Mouse (Mus musculus): ENCODE results near the gene Mrps10.
"Not testable (repeated sequence)": the region's sequence is repeated elsewhere in the genome, so short reads cannot be mapped to it uniquely, and the experiment has no call there.

Gene Mrps10

GRCm38 (mm10) chr17:47368401-47369086 is at the start of gene Mrps10:
Mrps10 (plus strand) TSS chr17:47368887.
- in situ Hi-C loops (cut with MboI; ENCODE audit: low sequenced_read_pairs), result no loop called here

DNA sequence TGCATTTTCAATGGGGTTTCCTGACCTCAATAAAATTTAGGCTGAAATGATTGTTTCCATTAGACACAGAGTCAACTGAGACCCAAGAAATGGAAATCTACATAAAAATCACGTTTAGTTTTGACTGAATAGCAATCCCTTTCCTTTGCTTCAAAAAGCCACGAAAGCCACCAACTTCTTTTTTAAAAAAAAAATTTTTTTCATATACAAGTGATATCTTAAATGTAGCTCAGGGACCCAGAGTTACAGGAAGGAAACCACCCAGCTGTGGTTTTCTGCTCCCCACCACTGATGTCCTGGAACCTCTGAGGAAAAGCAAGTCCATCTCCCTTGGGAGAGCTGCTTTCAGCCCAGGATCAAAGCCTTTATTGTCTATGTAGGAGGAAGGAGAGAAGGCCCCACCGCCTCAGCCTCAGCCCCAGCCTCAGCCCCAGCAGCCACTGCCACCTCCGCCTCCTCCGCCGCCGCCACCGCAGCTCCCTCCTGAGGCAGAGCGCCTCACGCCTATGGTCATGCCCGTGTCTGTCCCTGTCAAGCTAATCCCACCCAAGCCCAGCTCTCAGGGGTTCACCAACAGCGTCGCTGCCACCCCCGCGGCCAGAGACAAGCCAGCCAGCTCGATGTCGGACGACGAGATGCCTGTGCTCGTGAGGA is 49.6 kb upstream of the Mrps10 start:
- in situ Hi-C loops (cut with MboI; ENCODE audit: low sequenced_read_pairs), result no loop called here

- in situ Hi-C loops (cut with MboI; ENCODE audit: low sequenced_read_pairs), result no loop called here
Measured at GRCm38 (mm10) chr17:47319761-47320160, 48.9 kb upstream of the Mrps10 start.

DNA sequence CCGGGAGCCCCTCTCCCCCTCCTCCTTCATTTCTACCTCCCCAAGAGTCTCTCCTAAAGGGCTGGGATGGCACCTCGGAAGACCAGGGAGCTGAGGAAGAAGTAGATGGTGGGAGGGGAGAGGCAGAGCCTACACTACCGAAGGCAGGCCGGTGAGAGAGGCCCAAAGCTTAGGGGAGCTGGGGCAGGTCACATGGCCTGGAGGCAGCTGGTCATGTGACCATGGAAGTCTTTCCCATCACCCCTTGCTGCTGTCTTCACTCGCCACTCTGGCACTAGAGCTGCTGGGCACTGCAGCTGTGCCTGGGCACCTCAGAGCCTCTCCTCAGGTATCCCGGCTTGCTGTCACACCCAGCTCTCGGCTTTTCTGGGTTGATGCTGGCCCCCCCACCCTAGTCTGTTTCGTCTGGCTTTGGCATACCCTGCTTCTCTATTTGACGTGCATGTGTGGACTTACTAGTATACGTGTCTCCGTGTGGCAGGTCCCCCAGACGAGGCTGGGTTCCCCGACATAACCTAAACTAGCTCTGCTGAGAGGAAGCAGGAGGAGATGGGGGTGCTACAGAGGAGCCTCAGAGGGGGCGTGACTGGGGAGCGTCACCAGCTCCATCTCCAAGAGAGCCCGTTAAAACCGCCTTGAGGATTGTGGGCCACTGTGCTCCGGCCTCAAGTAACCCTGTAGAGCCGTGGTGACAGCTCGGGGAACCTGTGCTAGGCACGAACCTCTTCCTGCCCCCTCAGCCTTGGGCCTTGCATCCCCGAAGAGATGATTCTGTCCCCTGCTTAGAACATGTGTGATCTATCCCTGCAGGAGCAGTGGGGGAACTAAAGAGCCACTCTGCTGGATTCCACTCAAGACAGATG is 46.3 kb upstream of the Mrps10 start:
- in situ Hi-C loops (cut with MboI; ENCODE audit: low sequenced_read_pairs), result no loop called here

GRCm38 (mm10) chr17:47322991-47323295 is 45.7 kb upstream of the Mrps10 start:
- in situ Hi-C loops (cut with MboI; ENCODE audit: low sequenced_read_pairs), result no loop called here

GRCm38 (mm10) chr17:47327559-47327958 is 41.1 kb upstream of the Mrps10 start:
- in situ Hi-C loops (cut with MboI; ENCODE audit: low sequenced_read_pairs), result no loop called here

DNA sequence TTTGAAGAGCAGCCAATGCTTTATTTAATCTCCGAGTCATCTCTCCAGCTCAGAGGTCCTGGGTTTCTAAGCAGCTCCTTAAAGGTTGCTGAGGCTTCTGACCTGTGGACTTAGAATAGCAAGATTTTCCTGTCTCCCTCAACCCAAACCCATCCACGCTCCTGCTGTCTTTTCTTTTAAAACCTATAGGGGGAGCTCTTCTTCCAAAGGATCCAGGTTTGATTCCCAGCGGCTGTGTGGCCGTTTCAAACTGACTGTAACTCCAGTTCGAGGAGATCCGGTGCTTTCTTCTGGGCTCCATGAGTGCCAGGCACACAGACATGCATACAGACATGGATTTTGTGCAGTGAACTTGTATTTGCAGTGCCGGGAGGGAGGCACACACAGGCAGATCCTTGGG is 40.7 kb upstream of the Mrps10 start:
- in situ Hi-C loops (cut with MboI; ENCODE audit: low sequenced_read_pairs), result no loop called here

DNA sequence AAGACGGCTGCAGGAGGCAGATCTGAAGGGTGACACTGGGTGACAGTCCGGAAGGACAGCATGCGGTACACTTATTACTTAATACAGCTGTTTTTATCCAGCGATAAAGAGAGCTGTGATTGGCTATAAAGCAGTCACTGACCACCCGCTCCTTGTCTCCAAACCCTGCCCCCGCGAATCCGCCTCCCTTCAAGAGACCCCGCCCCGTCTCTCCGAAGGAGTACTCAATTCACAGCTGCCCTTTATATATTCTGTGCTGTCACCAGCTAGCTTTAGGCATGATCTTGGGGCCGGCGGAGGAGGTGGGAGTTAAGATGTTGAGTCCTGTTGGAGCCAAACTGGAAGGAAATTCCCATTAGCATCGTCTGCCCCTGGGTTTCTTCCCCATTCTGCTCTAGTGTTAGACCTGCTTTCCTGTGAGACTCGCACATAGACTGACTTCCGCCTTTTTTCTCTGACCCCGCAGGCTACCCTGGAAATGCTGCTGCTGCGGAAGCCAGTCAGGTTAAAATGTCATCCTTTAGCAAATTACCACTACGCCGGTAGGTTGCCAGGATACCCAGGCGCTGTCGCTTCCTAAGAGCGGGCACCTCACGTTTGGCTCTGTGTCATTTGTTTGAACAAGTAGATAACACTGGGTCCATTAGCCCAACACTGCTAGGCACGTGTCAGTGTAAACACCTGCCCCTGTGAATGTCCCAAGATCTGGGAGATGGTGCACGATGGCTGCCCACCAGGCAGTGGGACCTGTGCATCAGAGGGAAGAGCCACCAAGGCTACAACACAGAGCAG is 39.9 kb upstream of the Mrps10 start:
- in situ Hi-C loops (cut with MboI; ENCODE audit: low sequenced_read_pairs), result no loop called here

- in situ Hi-C loops (cut with MboI; ENCODE audit: low sequenced_read_pairs), result no loop called here
Measured at GRCm38 (mm10) chr17:47330616-47331015, 38.1 kb upstream of the Mrps10 start.

- in situ Hi-C loops (cut with MboI; ENCODE audit: low sequenced_read_pairs), result no loop called here
Measured at GRCm38 (mm10) chr17:47332001-47332611, 36.6 kb upstream of the Mrps10 start.

DNA sequence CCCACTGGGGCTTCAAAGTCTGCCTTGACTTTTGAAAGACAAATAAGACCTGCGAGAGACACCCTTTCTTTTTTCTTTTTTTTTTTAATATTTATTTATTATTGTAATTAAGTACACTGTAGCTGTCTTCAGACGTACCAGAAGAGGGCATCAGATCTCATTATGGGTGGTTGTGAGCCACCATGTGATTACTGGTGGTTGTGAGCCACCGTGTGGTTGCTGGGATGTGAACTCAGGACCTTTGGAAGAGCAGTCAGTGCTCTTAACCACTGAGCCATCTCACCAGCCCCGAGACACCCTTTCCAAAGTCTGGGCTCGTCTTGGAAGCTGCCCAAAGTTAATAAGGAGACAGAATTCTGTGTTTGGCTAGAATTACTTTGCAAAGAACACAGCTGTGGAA is 36.0 kb upstream of the Mrps10 start:
- in situ Hi-C loops (cut with MboI; ENCODE audit: low sequenced_read_pairs), result not testable (repeated sequence)

- in situ Hi-C loops (cut with MboI; ENCODE audit: low sequenced_read_pairs), result no loop called here
Measured at GRCm38 (mm10) chr17:47333409-47333808, 35.3 kb upstream of the Mrps10 start.

- in situ Hi-C loops (cut with MboI; ENCODE audit: low sequenced_read_pairs), result no loop called here
Measured at GRCm38 (mm10) chr17:47343121-47343520, 25.6 kb upstream of the Mrps10 start.

- in situ Hi-C loops (cut with MboI; ENCODE audit: low sequenced_read_pairs), result no loop called here
Measured at GRCm38 (mm10) chr17:47349721-47350319, 18.9 kb upstream of the Mrps10 start.

GRCm38 (mm10) chr17:47359964-47360363 is 8.7 kb upstream of the Mrps10 start:
- in situ Hi-C loops (cut with MboI; ENCODE audit: low sequenced_read_pairs), result no loop called here

DNA sequence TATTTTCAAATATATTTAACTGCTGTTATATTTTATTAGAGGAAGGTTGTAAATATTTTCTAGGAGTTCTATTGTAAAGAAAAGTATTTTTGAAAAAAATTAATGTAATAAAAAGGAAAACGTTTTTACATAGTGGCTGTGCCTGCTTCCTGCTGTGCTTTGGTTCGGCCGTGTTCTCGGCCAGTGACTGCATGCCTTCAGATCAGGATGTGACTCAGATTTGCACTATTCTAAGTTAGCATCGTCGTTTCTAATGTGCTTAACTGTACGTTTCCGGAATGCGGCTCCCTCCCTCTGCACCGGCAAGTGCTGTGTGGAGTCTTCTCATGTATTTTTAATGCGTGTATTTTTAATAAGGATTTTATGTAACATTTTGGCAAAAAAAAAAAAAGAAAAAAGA is 7.3 kb upstream of the Mrps10 start:
- in situ Hi-C loops (cut with MboI; ENCODE audit: low sequenced_read_pairs), result no loop called here

GRCm38 (mm10) chr17:47369087-47369443 is 378 bp downstream of the Mrps10 start:
- in situ Hi-C loops (cut with MboI; ENCODE audit: low sequenced_read_pairs), result no loop called here

- in situ Hi-C loops (cut with MboI; ENCODE audit: low sequenced_read_pairs), result no loop called here
Measured at GRCm38 (mm10) chr17:47371451-47371850, 2.8 kb downstream of the Mrps10 start.

- in situ Hi-C loops (cut with MboI; ENCODE audit: low sequenced_read_pairs), result no loop called here
Measured at GRCm38 (mm10) chr17:47373991-47374390, 5.3 kb downstream of the Mrps10 start.

DNA sequence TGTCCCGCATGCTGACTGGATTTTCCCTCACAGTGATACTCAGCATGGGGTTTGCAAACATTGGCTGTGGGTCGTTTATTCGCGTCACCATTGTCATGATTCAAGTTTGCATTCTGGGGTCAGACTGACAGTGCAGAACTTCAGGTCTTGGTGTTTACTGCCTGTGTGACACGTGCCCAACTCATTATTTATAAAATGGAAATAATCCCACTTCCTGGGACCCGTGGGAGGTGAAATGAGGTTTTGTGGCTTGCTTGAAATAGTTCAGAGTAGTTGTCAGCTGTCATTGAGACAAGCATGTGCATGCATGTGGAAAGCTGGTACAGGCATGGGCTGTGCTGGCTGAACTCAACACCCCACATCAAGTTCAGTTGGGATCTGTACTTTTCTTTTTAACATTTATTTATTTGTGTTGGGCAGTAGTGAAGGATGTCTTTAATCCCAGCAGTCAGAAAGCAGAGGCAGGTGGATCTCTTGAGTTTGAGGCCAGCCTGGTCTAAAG is 8.1 kb downstream of the Mrps10 start:
- in situ Hi-C loops (cut with MboI; ENCODE audit: low sequenced_read_pairs), result loop anchor here (25.0 kb wide), 1 partner anchor 110 kb away; no protein-coding TSS in a partner anchor
